Mouse (Mus musculus) NIH3T3 (cell line): ENCODE measurements around the gene Kcnk3.

ENCODE experiments used
- DNase-seq: peaks from one replicate; pipeline ENCODE4 v3.0.0-alpha.2; 2012; ENCODE audit warnings: low read depth

Gene Kcnk3

GRCm38 (mm10) chr5:30674001-30674400 lies 86.0 kb downstream of the Kcnk3 start:
- DNase-seq: no peak
